Mouse (Mus musculus): ENCODE results near the gene Hist1h3f.

The Hist1h3f gene

DNA sequence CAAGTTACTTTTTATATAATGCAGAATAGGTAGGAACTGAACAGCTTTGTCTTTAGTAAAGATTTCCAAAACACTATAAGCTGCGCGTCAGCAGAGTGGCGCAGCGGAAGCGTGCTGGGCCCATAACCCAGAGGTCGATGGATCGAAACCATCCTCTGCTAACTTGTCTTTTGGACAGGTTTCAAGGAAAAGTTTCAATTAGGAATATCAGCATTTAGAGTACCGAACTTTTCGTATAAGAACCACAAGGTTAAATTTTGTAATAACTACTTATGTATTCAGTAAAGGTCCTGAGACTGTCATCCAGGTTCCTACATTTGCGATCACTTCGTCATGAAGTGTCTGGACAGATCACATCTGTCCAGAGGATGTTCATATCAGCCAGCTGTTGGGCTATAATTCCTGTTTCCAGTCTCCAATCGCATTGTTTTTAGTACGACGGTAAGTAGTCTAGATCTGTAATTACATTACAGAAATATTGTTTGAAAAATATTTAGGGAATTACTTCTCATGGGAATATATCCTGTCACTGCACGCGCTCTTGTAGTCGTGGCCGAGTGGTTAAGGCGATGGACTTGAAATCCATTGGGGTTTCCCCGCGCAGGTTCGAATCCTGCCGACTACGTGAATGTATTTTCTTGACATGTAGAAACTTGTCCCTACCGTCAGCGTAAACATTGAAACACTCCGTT lies 26.1 kb upstream of the Hist1h3f start:
- no peak for DNase-seq (ENCODE audit: extremely low read depth, low read depth)

DNA sequence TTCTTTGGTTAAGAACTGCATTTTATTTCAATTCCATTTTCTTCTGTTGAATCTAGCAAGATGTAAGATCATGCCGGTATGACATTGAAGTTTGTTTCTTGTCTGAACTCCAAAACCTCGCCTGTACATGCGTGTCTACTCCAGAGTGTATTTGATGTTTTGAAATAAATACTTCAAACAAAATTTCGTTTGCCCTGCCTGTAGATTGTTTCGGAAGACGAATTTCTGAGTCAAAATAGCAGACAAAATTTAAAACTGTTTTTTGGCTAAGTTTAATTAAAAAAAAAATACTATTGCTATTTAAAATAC lies 25.6 kb upstream of the Hist1h3f start:
- DNase-seq (ENCODE audit: extremely low read depth, low read depth) = no peak

DNA sequence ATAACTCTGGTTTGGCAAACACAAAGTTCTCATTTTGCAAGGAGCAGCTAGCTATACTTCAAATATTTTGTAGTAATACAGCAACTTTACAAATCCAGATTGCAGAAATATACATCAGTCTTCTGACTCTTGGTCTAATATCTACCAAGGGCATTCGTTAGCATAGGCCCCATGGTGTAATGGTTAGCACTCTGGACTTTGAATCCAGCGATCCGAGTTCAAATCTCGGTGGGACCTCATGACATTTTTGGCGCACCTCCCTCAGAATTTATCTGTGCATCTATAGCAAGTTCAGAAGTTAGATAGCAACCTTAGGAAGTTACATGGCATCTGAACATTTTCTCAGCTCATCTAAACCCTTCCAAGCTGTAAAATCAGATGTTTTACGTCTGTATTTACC lies 25.0 kb upstream of the Hist1h3f start:
- DNase-seq (ENCODE audit: extremely low read depth, low read depth) = no peak

DNA sequence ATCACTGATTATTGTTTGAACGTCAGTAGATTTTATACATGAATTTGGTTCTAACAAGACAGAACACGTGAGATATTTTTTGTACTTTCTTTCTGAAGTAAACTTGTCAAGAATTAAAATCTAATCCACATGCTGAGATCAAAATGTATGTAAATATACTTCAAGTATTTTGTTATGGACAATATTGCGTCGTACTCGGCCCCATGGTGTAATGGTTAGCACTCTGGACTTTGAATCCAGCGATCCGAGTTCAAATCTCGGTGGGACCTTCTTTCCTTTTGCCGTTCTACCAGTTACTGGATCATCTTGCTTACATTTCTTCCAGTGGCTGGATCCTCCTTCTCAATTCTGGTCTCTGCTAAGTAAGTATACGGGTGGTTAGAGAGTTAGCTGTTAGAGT lies 24.4 kb upstream of the Hist1h3f start:
- no peak for DNase-seq (ENCODE audit: extremely low read depth, low read depth)

DNA sequence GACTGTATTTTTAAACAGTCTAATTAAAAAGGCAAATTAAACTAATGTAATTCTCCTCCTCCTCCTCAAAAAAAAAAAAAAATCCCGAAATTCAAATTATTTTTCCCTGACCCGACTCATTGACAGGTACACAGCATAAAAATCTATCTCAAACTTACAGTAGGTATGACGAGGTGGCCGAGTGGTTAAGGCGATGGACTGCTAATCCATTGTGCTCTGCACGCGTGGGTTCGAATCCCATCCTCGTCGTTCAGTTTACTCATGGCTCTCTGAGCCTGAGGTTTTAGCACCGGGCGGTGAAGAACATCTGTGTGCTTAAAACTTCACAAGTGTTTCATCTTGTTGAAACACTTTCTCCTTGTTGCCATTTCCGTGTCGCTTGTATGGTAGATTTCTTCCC lies 22.1 kb upstream of the Hist1h3f start:
- no peak for DNase-seq (ENCODE audit: extremely low read depth, low read depth)

DNA sequence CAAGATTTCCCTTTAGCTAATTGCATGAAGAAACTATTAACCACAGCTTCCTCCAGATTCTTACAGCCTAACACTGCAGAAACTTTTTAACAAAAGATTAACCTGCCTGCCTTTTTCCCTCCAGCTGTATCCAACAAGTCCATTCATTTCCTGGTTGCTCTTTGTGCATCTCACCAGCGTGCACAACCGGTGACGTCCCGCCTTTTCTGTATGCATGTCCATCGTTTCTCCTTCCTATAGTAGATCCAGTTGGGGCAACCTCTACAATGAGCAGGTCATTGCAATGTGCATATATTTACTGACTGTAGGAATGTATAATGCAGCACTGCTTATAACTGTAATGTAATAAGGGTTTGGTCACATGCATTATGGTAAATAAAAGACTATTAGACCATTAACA lies 19.9 kb upstream of the Hist1h3f start:
- DNase-seq (ENCODE audit: extremely low read depth, low read depth) = no peak

DNA sequence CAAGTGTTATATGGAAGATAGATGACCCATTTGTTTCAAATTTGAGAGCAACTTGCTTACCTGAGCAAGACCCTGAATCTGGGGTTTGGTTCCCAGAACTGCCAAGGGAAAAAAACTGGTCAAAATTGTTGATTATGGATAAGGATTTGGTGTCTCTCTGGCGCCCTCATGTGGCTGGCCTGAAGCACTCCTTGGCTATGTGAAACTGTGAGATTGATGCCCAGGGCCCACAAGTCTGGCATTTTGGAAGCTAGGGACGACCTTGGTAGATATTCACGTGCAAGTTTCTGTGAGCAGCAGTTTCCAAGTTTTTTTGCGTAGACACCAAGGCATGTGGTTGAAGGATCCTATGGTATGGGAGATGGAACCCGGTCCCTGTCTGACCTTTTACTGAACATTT lies 19.2 kb upstream of the Hist1h3f start:
- peak; percentile 83 for DNase-seq (ENCODE audit: extremely low read depth, low read depth)

DNA sequence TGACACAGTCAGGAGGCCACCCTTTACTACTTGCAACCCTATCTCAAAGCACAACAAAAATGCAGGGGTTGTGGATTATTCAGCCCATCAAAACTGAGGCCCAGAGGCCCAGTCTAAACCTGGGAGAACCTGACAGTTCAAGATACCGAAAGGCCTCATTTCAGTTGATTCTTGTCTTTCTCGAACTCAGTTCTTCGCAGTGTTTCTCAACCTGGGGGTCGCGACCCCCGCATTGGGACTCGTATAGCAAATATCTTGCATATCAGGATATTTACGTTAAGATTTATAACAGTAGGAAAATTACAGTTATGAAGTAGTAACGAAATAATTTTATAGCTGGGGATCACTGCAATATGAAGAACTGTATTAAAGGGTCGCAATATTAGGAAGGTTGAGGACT lies 18.0 kb upstream of the Hist1h3f start:
- DNase-seq (ENCODE audit: extremely low read depth, low read depth) = no peak

DNA sequence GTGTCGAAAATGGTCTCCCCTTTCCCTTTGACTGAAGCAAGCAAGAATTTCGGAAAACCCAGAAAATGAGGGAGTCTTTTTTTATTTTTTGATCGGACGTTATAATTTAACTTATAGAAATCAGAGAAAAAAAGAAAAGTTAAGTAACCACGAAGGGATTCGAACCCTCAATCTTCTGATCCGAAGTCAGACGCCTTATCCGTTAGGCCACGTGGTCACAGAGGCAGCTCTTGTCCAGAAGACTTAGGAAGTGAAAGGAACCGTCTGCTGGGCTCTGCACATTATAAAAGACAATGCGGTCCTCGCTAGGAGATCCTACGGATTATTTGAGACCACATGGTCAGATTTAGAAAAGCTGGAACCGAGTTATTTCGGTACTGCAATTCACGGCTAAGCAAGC lies 17.5 kb upstream of the Hist1h3f start:
- no peak for DNase-seq (ENCODE audit: extremely low read depth, low read depth)

DNA sequence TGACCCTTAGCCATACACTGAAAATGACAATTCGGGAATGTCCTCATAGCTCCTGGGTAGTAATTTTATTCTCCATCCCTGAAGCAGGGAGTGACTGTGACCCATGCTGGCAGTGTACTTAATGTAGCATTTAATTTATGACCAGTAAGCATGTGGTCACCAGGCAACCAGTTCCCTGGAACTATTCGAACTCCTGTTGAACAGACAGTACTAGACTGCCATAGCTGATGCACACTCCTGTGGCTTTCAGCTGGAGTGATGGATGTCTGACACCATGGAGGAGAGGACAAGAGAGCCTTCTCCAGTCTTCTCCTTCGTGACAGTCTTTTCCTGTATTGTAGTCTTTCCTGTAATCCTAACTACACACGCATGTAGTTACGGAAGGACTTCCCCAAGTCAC lies 14.8 kb upstream of the Hist1h3f start:
- DNase-seq (ENCODE audit: extremely low read depth, low read depth) = no peak

DNA sequence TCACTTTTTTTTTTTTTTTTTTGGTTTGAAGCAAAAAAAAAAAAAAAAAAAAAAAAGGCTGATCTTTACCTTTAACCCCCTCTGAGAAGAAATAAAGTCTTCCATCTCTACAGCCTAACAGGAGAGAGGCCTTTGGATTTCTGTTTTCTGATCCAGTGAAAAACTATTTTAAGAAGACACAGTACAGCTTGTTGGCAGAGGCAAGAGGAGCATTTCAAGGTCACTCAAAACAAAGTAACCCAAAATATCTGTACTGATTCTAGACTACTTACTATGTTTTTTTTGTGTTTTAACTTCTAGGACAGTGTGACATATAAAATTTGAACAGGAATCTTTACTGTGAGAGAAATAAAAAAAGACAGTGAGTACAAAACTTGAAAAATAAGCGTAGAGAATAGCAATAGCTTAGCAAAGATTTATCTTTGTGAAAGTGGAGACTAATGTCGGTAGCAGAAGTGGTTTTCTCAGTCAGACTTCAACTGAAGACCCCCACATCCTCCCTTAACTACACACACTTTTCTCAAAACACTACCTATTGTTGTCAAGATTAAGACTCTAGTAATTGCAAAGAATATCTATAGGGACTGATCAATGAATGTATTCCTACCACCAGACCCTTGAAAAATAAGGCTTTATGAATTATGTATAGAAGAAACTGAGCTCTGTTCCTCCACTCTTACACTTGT lies 14.2 kb upstream of the Hist1h3f start:
- DNase-seq (ENCODE audit: extremely low read depth, low read depth) = no peak

DNA sequence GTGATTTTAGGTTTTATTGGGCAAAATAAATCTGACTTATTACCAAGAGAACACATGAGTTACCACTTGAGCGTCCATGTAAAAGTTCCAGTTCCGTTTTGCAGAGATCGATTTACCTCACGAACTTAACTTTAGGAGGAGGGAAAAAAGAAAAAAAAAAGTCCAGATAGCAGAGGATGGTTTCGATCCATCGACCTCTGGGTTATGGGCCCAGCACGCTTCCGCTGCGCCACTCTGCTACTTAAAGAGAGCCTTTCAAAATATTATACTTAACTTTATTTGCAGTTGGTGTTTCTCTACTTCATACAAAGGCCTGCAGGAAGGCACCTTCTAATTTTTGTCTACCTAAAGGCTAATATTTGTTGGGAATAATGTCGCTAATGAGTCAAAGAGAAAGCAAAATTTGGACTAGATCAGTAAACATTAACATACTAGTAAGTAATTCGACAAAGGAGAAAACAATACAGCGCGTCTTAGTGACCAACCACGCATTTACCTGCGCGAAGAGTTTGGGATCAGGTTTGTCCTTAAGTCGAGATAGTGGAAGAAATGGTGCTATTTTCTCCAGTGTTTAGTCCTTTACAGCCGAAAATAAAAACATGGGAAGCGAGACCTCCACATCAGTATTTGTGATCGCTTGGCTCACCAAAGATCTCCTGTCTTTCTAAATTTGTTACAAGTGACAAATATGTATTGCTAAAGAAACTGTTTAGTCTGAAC lies 13.5 kb upstream of the Hist1h3f start:
- DNase-seq (ENCODE audit: extremely low read depth, low read depth) = no peak

DNA sequence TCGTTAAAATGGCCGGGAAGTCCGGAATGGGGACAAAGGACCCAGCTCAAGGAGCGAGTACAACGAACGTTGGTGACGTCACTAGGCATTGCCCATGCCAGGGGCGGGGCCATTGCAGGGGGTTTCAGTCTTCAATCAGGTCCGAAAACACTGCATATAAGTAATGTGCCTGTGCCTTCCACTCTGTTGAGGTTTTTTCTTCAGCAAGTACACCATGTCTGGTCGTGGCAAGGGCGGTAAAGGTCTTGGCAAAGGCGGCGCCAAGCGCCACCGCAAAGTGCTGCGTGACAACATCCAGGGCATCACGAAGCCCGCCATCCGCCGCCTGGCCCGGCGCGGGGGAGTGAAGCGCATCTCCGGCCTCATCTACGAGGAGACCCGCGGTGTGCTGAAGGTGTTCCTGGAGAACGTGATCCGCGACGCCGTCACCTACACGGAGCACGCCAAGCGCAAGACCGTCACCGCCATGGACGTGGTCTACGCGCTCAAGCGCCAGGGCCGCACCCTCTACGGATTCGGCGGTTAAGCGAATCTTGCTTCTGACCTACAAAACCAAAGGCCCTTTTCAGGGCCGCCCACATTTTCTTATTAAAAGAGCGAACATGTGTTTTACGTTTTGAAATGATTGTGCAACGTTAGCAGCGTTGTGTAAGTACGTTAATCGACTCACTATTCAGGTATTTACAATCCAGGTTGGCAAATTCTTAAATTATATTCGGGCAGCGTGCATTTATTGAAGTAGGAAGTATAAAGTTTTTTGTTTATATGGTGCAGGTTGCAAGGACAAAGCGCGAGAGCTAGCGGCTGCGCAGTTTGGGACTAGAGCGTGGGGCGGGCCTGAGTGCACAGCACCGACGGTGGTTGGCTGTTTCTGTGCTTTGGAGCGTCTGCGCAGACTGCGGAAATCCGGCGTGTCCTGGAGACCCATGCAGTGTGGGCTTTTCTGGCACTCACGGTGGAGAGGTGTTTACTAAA lies 12.7 kb upstream of the Hist1h3f start, which contains the start of gene Hist1h4h:
Hist1h4h (plus strand) TSS at position 150 of the 975 bp plus-strand sequence.
- DNase-seq (ENCODE audit: extremely low read depth, low read depth) = peak; percentile 95

DNA sequence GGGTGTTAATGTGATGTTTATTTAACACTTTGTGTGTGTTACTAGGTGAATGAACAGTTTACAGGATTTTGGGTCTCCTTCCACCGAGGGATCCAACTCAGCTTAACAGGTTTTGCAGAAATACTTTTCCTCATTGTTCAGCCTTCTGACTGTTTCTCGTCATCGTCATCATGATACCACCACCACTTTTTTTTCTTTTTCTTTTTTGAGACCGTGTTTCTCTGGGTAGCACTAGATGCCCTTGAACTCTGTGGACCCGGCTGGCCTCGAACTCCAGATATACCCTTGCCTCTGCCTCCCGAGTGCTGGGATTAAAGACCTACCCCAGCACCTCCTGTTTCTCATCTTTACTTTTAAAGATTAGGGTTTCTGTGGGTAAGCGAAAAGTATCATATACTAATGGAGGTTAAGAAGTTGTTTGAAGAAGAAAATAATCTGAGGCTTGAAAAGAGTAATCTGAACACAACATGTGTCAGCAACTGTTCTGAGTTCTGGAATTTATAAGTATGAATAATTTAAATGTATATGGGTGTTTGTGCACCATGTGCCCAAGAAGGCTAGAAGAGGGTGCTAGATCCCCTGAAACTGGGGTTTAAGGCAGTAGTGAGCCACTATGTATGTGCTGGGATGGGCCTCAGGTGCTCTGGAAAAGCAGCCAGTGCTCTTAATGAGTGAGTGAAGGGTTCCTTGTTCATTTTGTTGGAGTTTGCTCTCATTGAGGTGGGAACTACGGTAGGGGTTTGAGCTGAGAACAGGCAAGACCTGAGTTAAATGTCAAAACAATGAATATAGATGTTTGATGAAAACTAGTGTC lies 11.4 kb upstream of the Hist1h3f start:
- no peak for DNase-seq (ENCODE audit: extremely low read depth, low read depth)

DNA sequence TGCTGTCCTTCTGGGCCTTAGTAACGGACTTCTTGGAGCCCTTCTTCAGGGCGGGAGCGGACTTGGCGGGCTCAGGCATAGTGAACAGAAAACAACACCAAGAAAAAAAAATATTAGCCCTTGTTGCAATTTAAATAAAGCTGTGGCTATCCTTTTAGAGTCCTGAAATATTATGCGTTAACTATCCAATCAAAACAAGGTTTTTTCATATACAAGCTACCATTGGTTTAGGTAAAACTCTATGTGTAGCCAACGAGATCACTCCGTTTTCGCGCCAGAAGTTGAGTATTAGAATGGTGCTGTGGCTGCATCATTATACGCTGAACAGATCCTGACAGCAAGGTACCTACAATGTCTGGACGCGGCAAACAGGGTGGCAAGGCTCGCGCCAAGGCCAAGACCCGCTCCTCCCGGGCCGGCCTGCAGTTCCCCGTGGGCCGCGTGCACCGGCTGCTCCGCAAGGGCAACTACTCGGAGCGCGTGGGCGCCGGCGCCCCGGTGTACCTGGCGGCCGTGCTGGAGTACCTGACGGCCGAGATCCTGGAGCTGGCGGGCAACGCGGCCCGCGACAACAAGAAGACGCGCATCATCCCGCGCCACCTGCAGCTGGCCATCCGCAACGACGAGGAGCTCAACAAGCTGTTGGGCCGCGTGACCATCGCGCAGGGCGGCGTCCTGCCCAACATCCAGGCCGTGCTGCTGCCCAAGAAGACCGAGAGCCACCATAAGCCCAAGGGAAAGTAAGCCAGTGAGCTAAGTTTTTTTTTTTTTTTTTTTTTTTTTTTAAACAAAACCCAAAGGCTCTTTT lies 10.1 kb upstream of the Hist1h3f start, which contains the start of gene Hist1h2af:
Hist1h2af (plus strand) TSS at position 347 of the 808 bp plus-strand sequence.
- peak; percentile 98 for DNase-seq (ENCODE audit: extremely low read depth, low read depth)

DNA sequence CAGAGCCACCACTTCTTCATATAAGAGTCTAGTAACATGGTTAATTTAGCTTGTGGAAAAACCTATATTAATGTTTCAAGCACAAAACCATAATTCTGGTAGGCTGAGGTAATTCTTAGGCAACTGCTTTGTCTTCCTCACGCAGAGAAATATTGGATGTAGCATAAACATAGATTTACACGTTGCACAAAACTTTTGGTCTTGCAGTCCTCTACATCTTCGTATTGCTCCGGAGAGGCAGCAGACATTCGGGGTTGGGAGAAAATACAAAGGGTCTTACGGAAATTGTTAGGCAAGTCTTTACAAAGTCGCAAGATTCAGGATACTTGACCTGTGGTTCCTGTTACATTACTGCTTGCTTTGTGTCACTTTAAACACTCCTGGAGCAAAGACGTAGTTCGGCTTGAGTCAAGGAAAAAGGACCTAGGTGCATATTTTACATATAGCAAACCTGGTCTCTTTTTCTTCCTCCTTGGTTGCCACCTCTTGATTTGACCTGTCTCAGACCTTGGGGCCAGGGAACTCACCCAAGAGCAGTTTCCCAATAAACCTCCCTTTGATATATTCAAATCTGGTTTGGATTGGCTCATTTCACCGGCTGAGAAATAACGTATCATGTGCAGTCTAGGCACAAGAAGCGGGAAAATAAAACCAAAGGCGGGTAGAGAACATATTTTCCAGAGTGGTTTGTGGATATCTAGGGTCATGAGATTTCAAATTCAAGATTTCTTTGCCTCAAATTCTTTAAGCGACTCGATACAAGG lies 9.3 kb upstream of the Hist1h3f start:
- DNase-seq (ENCODE audit: extremely low read depth, low read depth) = no peak

DNA sequence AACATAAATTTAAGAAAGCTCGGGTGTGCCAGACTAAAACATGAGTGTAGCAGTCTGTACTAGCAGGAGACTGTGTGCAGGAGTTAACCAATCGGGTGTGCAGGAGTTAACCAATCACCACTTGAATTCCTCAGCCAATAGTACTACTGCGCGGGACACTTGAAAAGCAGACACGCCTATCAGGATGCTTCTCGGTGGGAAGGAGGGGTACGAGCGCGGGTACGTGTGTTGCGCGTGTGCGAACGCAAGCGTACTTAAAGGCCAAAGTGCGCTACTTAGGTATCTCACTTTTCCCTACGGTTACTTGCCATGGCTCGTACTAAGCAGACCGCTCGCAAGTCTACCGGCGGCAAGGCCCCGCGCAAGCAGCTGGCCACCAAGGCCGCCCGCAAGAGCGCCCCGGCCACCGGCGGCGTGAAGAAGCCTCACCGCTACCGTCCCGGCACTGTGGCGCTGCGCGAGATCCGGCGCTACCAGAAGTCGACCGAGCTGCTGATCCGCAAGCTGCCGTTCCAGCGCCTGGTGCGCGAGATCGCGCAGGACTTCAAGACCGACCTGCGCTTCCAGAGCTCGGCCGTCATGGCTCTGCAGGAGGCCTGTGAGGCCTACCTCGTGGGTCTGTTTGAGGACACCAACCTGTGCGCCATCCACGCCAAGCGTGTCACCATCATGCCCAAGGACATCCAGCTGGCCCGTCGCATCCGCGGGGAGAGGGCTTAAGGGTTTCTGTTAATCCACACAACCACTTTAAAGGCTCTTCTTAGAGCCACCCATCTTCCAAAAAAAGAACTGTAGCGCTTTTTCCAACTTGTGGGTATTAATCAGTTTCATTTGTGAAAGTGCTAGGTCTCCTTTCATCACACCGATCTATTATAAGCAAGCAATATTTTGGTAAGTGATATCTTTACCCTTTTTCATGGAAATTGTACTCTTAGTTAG lies 8.4 kb upstream of the Hist1h3f start, which contains the start of gene Hist1h3g:
Hist1h3g (plus strand) TSS at position 286 of the 939 bp plus-strand sequence.
- peak; percentile 99 for DNase-seq (ENCODE audit: extremely low read depth, low read depth)
